Mouse (Mus musculus): ENCODE measurements around the gene Ccr7. TPM values are rescaled to one million over a fixed set of nuclear protein-coding genes. Genes with fewer than 3 reads are reported as not detected.
A peak's percentile ranks its signal among the peaks of the same experiment; 100 is the strongest.

The Ccr7 gene
- polyA plus RNA-seq, 1 experiment from 2014 or later = 0.23 TPM

DNA sequence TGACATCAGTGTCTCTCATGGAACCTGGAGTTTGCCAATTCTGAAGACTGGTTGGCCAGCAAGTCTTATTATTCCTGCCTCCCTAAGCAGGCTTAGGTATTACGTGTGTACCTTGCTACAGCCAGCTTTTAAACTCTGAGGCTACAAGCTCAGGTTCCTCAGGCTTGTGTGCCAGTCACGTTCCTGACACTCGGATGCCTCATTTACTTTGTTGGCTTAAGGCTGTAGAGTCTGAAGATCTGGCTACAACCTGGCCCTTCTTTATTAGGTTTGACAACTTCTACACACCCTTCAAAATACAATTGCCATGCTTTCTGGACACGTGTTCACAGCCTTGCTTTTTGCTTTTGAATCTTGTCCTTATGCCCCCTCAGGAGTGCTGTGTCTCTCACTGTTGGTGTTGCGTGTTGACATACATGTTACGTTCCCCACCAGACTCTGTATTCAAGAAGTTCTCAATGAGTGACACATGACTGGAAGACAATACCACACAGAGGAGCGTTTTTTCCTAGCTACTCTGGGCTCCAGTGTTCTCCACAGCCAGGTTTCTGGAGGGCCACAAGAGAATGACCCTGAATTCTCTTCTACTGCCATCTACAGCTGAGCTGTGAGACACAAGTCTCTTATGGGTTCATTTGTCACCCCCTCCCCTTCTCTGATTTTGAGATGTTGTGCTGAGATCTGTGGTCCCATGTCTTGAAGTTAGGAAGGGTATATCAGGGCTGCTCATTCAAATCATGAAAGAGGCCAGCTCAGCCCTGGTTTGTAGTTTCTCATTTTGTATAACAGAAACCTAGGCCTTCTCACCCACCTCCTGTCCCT is 2.3 kb downstream of the Ccr7 start:
- peaks cover 37% of the 10 kb centered on the region for H3K4me1 ChIP-seq
- no peak for ATAC-seq (ENCODE audit: extremely low read depth, insufficient number of reproducible peaks, low FRiP score, low TSS enrichment)
- H3K4me2 ChIP-seq = no peak overlapping the region
- H3K9ac ChIP-seq = no peak overlapping the region
- 78% methylated on average over 7 of the region's 7 CpGs for WGBS
- no peak overlapping the region for H3K4me3 ChIP-seq
- peaks cover 24% of the 10 kb centered on the region for H3K27me3 ChIP-seq (replicated peaks)
- no peak overlapping the region for H3K27ac ChIP-seq (replicated peaks)
- no peaks in the 10 kb centered on the region for H3K9me3 ChIP-seq
- no peaks in the 10 kb centered on the region for H3K36me3 ChIP-seq

- H3K36me3 ChIP-seq = no peaks in the 10 kb centered on the region
- H3K9me3 ChIP-seq = no peaks in the 10 kb centered on the region
- no peak overlapping the region for H3K9ac ChIP-seq
- no peak overlapping the region for H3K4me3 ChIP-seq
- WGBS = 46% methylated on average over 11 of the region's 11 CpGs
- H3K4me1 ChIP-seq = peaks cover 47% of the 10 kb centered on the region
- peaks cover 24% of the 10 kb centered on the region for H3K27me3 ChIP-seq (replicated peaks)
- no peak overlapping the region for H3K4me2 ChIP-seq
- ATAC-seq (ENCODE audit: extremely low read depth, insufficient number of reproducible peaks, low FRiP score, low TSS enrichment) = no peak
- no peak overlapping the region for H3K27ac ChIP-seq (replicated peaks)
These were observed 3.4 kb downstream of the Ccr7 start for GRCm38 (mm10) chr11:99151333-99151930.

DNA sequence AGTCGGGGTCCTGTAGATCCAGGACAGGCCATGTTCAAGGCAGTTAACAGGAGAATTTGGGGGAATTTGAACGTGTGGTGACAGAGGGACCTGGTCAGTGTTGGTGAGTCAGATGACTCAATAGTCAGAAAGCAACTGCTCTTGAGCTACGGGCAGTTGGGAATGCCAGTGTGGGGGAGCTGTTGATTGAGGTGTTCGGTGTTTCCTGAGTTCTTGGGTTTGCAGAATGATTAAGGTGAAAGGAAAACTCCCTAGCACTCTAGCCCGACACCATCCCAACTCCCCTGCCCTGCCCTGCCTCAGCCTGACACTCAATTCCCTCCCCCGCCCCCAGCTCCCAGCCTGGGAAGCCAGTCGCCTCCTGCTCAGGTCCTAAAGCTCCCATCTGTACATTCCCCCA is 4.0 kb downstream of the Ccr7 start:
- Histone ChIP-seq H3K9ac (no peak overlapping the region), H3K4me1 (peaks cover 47% of the 10 kb centered on the region), H3K36me3 (no peaks in the 10 kb centered on the region), H3K27ac (replicated peaks) (no peak overlapping the region), H3K4me3 (no peak overlapping the region), H3K27me3 (replicated peaks) (peaks cover 24% of the 10 kb centered on the region), H3K9me3 (no peaks in the 10 kb centered on the region), H3K4me2 (no peak overlapping the region)
- no peak for ATAC-seq (ENCODE audit: extremely low read depth, insufficient number of reproducible peaks, low FRiP score, low TSS enrichment)
- WGBS = 28% methylated on average over 7 of the region's 7 CpGs

GRCm38 (mm10) chr11:99149898-99150757 is 4.7 kb downstream of the Ccr7 start:
- Histone ChIP-seq H3K4me1 (peaks cover 45% of the 10 kb centered on the region), H3K36me3 (no peaks in the 10 kb centered on the region), H3K27ac (replicated peaks) (peak overlapping the region; percentile 61; the same call in 1 of the 2 replicates), H3K9me3 (no peaks in the 10 kb centered on the region), H3K9ac (peak overlapping the region; percentile 48; the same call in 1 of the 2 replicates), H3K4me2 (peak overlapping the region; percentile 48; the same call in 1 of the 2 replicates), H3K4me3 (no peak overlapping the region), H3K27me3 (replicated peaks) (peaks cover 24% of the 10 kb centered on the region)
- WGBS = 43% methylated on average over 19 of the region's 19 CpGs
- no peak for ATAC-seq (ENCODE audit: extremely low read depth, insufficient number of reproducible peaks, low FRiP score, low TSS enrichment)

DNA sequence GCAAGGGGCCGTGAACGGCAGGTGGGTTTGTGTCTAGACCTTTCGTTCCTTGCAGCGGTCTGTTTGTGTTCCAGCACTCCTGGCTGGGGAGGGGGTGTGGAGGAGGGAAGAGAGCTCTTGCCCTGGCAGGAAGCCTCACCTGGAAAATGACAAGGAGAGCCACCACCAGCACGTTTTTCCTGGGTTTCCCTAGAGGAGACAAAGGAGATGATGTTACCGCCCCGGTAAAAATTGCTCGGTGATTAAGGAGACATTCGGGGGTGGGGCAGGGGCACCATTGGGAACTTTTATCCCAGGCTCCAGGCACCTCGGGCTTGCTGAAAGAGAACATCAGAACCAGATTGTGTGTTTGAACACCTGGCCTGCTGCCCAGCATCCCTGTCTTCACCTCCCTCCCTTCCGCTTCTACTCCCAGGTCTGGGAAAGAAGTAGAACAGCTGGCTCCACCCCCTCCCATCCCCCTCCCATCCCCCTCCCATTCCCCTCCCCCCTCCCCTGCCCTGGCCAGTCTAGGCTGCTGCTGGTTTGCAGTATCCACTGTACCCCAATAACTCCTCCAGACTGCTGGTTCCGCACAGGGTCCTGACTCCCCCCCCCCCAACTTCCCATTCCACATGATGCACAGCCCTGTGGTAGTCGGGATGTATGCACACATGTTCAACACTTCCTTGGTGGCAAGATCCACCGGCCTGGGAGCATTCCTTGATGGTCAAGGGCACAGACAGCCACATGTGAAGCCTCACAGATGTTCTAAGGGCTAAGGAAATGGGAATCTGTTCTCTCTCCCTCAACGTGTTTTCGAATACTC is 5.8 kb downstream of the Ccr7 start:
- Histone ChIP-seq H3K4me3 (no peak overlapping the region; the same call in 1 of the 2 replicates), H3K36me3 (no peaks in the 10 kb centered on the region), H3K27me3 (replicated peaks) (peaks cover 24% of the 10 kb centered on the region), H3K4me2 (peak overlapping the region; percentile 48), H3K27ac (replicated peaks) (peak overlapping the region; percentile 88), H3K9me3 (no peaks in the 10 kb centered on the region), H3K4me1 (peaks cover 53% of the 10 kb centered on the region), H3K9ac (peak overlapping the region; percentile 60)
- ATAC-seq (ENCODE audit: extremely low read depth, insufficient number of reproducible peaks, low FRiP score, low TSS enrichment) = no peak
- WGBS = 14% methylated on average over 16 of the region's 16 CpGs

- peaks cover 24% of the 10 kb centered on the region for H3K27me3 ChIP-seq (replicated peaks)
- 62% methylated on average over 8 of the region's 8 CpGs for WGBS
- peak overlapping the region; percentile 48 for H3K4me2 ChIP-seq
- peak overlapping the region; percentile 60 for H3K9ac ChIP-seq
- no peaks in the 10 kb centered on the region for H3K36me3 ChIP-seq
- H3K4me3 ChIP-seq = no peak overlapping the region
- no peaks in the 10 kb centered on the region for H3K9me3 ChIP-seq
- peak overlapping the region; percentile 88 for H3K27ac ChIP-seq (replicated peaks)
- ATAC-seq (ENCODE audit: extremely low read depth, insufficient number of reproducible peaks, low FRiP score, low TSS enrichment) = no peak
- peaks cover 59% of the 10 kb centered on the region for H3K4me1 ChIP-seq
These were observed 6.5 kb downstream of the Ccr7 start for GRCm38 (mm10) chr11:99148400-99148799.

- ATAC-seq (ENCODE audit: extremely low read depth, insufficient number of reproducible peaks, low FRiP score, low TSS enrichment) = no peak
- WGBS = 18% methylated on average over 4 of the region's 4 CpGs
- Histone ChIP-seq H3K27ac (replicated peaks) (peak overlapping the region; percentile 88), H3K27me3 (replicated peaks) (peaks cover 20% of the 10 kb centered on the region), H3K9ac (peak overlapping the region; percentile 54; the same call in 1 of the 2 replicates), H3K4me2 (peak overlapping the region; percentile 48), H3K9me3 (no peaks in the 10 kb centered on the region), H3K4me1 (peaks cover 64% of the 10 kb centered on the region), H3K4me3 (no peak overlapping the region), H3K36me3 (no peaks in the 10 kb centered on the region)
These were observed 7.0 kb downstream of the Ccr7 start for GRCm38 (mm10) chr11:99147920-99148289.

- peaks cover 64% of the 10 kb centered on the region for H3K4me1 ChIP-seq
- ATAC-seq (ENCODE audit: extremely low read depth, insufficient number of reproducible peaks, low FRiP score, low TSS enrichment) = no peak
- H3K9me3 ChIP-seq = no peaks in the 10 kb centered on the region
- H3K27me3 ChIP-seq (replicated peaks) = peaks cover 15% of the 10 kb centered on the region
- WGBS = 15% methylated on average over 17 of the region's 17 CpGs
- H3K27ac ChIP-seq (replicated peaks) = peak overlapping the region; percentile 88
- peak overlapping the region; percentile 30 for H3K4me2 ChIP-seq
- H3K36me3 ChIP-seq = no peaks in the 10 kb centered on the region
- H3K4me3 ChIP-seq = no peak overlapping the region
- H3K9ac ChIP-seq = peak overlapping the region; percentile 54; the same call in 1 of the 2 replicates
These were observed 7.6 kb downstream of the Ccr7 start for GRCm38 (mm10) chr11:99147041-99147919.

- H3K27ac ChIP-seq (replicated peaks) = peak overlapping the region; percentile 88
- 0 out of 2 replicates have a peak overlapping the region, but pooled peaks have one; percentile 33 for H3K9ac ChIP-seq
- 67% methylated on average over 6 of the region's 6 CpGs for whole genome bisulfite sequencing
- no peaks in the 10 kb centered on the region for H3K9me3 ChIP-seq
- no peak overlapping the region for H3K4me3 ChIP-seq
- H3K27me3 ChIP-seq (replicated peaks) = peaks cover 8% of the 10 kb centered on the region; the same call in 1 of the 2 replicates
- H3K4me1 ChIP-seq = peaks cover 64% of the 10 kb centered on the region
- H3K4me2 ChIP-seq = no peak overlapping the region
- no peak for ATAC-seq (ENCODE audit: extremely low read depth, insufficient number of reproducible peaks, low FRiP score, low TSS enrichment)
- H3K36me3 ChIP-seq = no peaks in the 10 kb centered on the region
These were observed 8.3 kb downstream of the Ccr7 start for GRCm38 (mm10) chr11:99146558-99146957.

DNA sequence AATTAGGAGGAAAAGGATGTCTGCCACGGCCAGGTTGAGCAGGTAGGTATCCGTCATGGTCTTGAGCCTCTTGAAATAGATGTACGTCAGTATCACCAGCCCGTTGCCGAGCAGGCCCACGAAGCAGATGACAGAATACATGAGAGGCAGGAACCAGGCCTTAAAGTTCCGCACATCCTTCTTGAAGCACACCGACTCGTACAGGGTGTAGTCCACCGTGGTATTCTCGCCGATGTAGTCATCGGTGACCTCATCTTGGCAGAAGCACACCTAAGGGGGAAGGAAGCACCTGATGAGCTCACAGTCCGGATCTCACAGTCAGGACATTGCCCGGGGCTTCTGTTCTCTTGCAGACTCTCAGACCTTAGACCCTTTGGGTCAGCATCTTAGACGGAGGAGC is 9.1 kb downstream of the Ccr7 start:
- Histone ChIP-seq H3K36me3 (no peaks in the 10 kb centered on the region), H3K4me2 (no peak overlapping the region), H3K4me3 (no peak overlapping the region), H3K9me3 (no peaks in the 10 kb centered on the region), H3K9ac (no peak overlapping the region), H3K27me3 (replicated peaks) (0 out of 2 replicates have a peak, but pooled peaks cover 3% of the 10 kb centered on the region), H3K4me1 (peaks cover 61% of the 10 kb centered on the region), H3K27ac (replicated peaks) (no peak overlapping the region)
- ATAC-seq (ENCODE audit: extremely low read depth, insufficient number of reproducible peaks, low FRiP score, low TSS enrichment) = no peak
- WGBS = 88% methylated on average over 16 of the region's 16 CpGs
